Comparison of ENCODE assay signal across 16 mouse cellular contexts in genomic region chr16:17303521-17304245, GRCm38 (mm10). TPM values are rescaled to one million over a fixed set of nuclear protein-coding genes. Genes with fewer than 3 reads are reported as not detected.
DNase-seq lines count a peak whose midpoint lies in the region.
"Had no signal": no experiment of that assay in that cellular context is flagged by ENCODE, and none has a peak within 500 bp of the region (broad histone marks: within the 10 kb centered on the region; RNA-seq: fewer than 3 reads in every experiment).

No protein-coding gene starts in this region.

- peak; percentile 56 for DNase-seq in adrenal gland, adult 8-10 months
- no peak for DNase-seq in adrenal gland, postnatal 4 days (ENCODE audit: low spot score in 2 of 2)
- peak; percentile 20 for DNase-seq in lung, postnatal 36 days
- no peak for DNase-seq in lung, postnatal 10 days
- peak; percentile 32 to 33 for DNase-seq in B cell, adult 2 months
- peak; percentile 74 to 75 for DNase-seq in spleen, postnatal 36 days (ENCODE audit: low spot score in 2 of 2)
- no peak for DNase-seq in cerebellum, adult 11-12 months
- no peak for DNase-seq in kidney, postnatal 25 days
- DNase-seq: cerebellum, adult 2 months; cerebellum, adult 9-11 months; cerebellum, postnatal 25 days; forebrain, postnatal 0 days; gastrocnemius, adult 2 months; gastrocnemius, postnatal 14 days; heart, adult 11 months had no signal

RNA-seq across cellular contexts. Expression of gene Serpind1, which starts 27.5 kb away (rescaled TPM):
- under 1 TPM; 0.15 to 0.52 (median 0.35) TPM for total RNA-seq in adrenal gland, adult 8-10 months (2022)
- total RNA-seq in adrenal gland, postnatal 4 days (2021), result 10 to 100 TPM in 1 of 2 experiments, 1 to 10 TPM in 1; 2.2 to 52.1 TPM
- total RNA-seq: hematopoietic stem cell, adult 5-6 weeks had no signal

RNA-seq across cellular contexts. Expression of gene Tmem191c, which starts 27.8 kb away (rescaled TPM):
- total RNA-seq in adrenal gland, adult 8-10 months (2022), result 10 to 100 TPM in 3 of 4 experiments, 1 to 10 TPM in 1; 9.3 to 30.7 (median 19.6) TPM
- 10 to 100 TPM; 22.9 to 26.7 TPM for total RNA-seq in adrenal gland, postnatal 4 days (2021)

Comparison
In these comparisons a context has a peak if more than half of its experiments do, and no peak if none do; other contexts are left out.
1. DNase-seq: peak in adrenal gland, adult 8-10 months (single experiment), lung, postnatal 36 days (single experiment), B cell, adult 2 months (2 of 2) and spleen, postnatal 36 days (2 of 2); none in adrenal gland, postnatal 4 days (0 of 2), lung, postnatal 10 days (single experiment), cerebellum, adult 11-12 months (single experiment) and kidney, postnatal 25 days (0 of 2).